Mouse (Mus musculus) cerebellum, postnatal 36 days (tissue): Measurements from ENCODE around the gene Olfr698.
"Not testable (repeated sequence)": the region's sequence is repeated elsewhere in the genome, so short reads cannot be mapped to it uniquely, and the experiment has no call there.

Experiments
- DNase-seq, 2 experiments: peaks; one replicate each; pipeline ENCODE4 v3.0.0; 2021 to 2022; ENCODE audit warnings: mixed read lengths in 2 of 2

Olfr698 gene

DNA sequence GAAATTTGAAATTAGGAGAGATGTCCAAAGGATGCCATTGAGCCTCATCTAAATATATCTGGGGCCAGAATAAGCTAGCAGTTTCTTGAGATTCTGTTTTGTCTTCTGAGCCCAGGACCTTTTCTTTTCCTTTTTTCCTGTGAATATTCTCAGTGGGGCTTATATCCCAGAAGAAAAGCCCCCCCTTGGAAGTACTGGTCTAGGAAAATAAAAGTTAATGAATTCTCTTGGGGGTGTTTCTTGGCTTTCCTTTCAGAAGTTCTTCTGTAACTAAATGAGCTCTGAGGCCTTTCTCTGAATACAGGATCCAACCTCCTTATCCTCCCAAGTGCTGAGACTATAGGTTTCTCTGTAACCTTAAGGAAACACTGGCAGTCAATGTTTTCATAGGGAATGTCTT, at the start of gene Olfr698:
Gene Olfr698, minus strand, starts transcription at position 101 of the 400 bp plus-strand sequence.
- DNase-seq = no peak

DNA sequence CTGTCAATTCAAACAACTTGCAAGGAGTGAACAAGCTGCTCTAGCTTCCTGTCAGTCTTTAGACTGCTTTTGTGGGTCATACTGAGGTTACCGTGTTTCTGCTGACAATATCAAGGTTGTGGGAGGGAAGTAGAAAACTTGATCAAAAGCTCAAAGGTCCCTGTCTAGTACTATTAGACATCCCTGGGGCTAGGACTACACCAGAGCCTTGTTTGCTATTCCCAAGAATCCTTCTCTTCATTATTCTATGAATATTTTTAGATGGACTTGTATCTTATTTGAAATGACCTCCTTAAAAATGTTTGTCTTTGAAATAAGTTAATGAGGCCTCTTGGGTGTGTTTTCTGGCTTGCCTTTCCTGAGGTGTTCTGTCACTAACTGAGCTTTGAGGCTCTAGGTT, 37.9 kb upstream of the Olfr698 start, which contains the start of gene Olfr699:
Gene Olfr699, minus strand, starts transcription at position 101 of the 400 bp plus-strand sequence.
- no peak for DNase-seq

DNA sequence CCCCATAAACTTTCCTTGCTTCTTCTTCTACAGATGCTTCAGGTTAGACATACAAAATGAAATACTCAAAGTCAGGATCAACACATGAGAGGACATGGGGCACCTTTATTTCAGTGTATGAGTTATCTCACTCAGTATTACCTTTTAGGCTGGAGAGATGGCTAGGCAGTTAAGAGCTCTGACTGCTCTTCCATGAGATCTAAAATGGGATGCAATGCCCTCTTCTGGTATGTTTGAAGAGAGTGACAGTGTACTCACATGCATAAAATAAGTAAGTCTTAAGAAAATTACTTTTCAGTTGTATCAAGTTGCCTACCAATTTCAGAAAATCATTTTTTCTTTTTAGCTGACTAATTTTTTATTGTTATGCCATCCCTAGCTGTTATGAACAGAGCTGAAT, 33.1 kb upstream of the Olfr698 start:
- no peak for DNase-seq

DNA sequence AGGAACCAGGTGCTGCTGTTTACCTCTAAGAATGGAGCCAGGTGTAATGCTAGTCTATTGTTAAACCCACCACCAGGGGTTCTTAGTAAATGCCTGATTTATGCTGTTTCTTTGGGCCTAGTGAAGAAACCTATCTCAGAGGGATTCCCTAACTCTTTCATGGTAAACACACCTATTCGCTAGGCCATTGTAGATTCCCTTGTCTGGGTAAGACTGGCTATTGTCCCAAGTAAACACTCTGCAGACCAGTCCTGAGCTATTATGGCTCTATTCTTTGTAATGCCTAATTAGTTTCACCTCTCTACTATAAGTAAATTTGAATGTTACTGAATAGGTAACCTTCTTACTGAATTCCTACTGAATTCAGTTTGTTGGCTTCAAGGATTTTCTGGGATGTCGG, 5.8 kb upstream of the Olfr698 start:
- DNase-seq = not testable (repeated sequence)

- no peak for DNase-seq
Observed at GRCm38 (mm10) chr7:106758800-106759199, 3.6 kb upstream of the Olfr698 start.

- DNase-seq = no peak
Observed at GRCm38 (mm10) chr7:106745811-106746210, 9.4 kb downstream of the Olfr698 start.

DNA sequence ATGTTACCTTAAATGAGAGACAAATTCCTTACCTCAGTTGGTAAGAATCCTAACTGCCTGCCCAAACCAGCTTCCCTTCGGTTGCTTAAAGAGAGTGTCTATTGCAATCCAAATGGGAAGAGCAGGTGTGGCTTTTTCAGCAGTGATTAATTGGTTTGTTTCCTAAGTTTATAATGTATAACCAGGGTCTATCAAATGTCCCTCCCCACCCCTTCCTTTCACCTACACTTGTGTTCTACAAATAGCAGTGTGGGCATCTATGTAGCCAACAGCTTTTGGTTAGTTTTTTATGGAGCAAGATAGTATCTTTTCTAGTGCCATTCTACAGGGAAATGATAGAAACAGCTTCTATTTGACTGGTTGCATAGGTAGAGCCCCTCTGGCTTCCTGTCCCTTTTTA, 12.9 kb downstream of the Olfr698 start, which contains the start of gene Olfr697:
Gene Olfr697, minus strand, starts transcription at position 101 of the 400 bp plus-strand sequence.
- DNase-seq = no peak

- DNase-seq = no peak
Observed at GRCm38 (mm10) chr7:106737028-106737427, 18.2 kb downstream of the Olfr698 start.

- DNase-seq = no peak
Observed at GRCm38 (mm10) chr7:106733717-106734116, 21.5 kb downstream of the Olfr698 start.

DNA sequence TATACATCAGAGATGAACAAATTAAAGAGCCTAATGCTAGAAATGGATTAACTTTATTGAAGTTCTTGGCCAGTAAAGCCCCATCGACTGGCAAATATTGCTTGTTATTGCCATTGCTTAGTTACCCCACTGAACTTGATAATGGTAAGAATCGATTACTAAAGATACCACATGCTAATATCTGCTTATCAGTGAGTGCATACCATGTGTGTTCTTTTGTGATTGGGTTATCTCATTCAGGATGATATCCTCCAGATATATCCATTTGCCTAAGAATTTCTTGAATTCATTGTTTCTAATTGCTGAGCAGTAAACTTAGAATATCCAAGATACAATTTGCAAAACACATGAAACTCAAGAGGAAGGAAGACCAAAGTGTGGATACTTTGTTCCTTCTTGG, 29.5 kb downstream of the Olfr698 start:
- not testable (repeated sequence) for DNase-seq

DNA sequence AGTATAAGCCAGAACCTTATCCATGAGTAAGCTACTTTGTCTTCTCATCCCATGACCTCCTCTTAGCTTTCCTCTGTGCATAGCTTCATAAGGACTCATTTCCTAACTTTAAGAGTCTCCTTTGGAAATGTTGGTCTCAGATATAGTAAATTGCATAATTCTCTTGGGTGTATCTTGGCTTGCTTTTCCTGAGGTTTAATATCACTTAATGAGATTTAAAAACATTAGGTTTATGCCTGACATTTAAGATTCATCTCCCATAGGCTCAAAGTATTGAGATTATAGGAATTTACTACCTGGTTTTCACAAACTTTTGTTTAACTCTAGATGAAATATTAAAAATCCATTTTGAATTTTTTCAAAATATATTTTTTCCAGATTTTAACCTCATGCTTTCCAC, 38.9 kb downstream of the Olfr698 start, which contains the start of gene Olfr695:
Gene Olfr695, minus strand, starts transcription at position 101 of the 400 bp plus-strand sequence.
- no peak for DNase-seq

- no peak for DNase-seq
Observed at GRCm38 (mm10) chr7:106711463-106711862, 43.7 kb downstream of the Olfr698 start.

GRCm38 (mm10) chr7:106707705-106708104, 47.5 kb downstream of the Olfr698 start:
- DNase-seq = not testable (repeated sequence)
